Mouse (Mus musculus): ENCODE measurements around the gene Ust.
A peak's percentile ranks its signal among the peaks of the same experiment; 100 is the strongest.

Ust gene

GRCm38 (mm10) chr10:8428787-8429778 is 89.5 kb downstream of the Ust start:
- no peak for DNase-seq (ENCODE audit: low spot score in 2 of 2)

- DNase-seq (ENCODE audit: low spot score in 2 of 2), result peak; percentile 5 to 8
Observed at GRCm38 (mm10) chr10:8427671-8428364, 90.8 kb downstream of the Ust start.

- no peak for DNase-seq (ENCODE audit: low spot score in 2 of 2)
Observed at GRCm38 (mm10) chr10:8419496-8420009, 99.1 kb downstream of the Ust start.

GRCm38 (mm10) chr10:8415474-8415873 is 103.2 kb downstream of the Ust start:
- no peak for DNase-seq (ENCODE audit: low spot score in 2 of 2)

- DNase-seq (ENCODE audit: low spot score in 2 of 2), result peak in 1 of 2 experiments; percentile 11
Observed at GRCm38 (mm10) chr10:8415036-8415435, 103.6 kb downstream of the Ust start.

- no peak for DNase-seq (ENCODE audit: low spot score in 2 of 2)
Observed at GRCm38 (mm10) chr10:8405141-8405540, 113.5 kb downstream of the Ust start.

- no peak for DNase-seq (ENCODE audit: low spot score in 2 of 2)
Observed at GRCm38 (mm10) chr10:8392226-8392625, 126.4 kb downstream of the Ust start.

GRCm38 (mm10) chr10:8391264-8391748 is 127.3 kb downstream of the Ust start:
- DNase-seq (ENCODE audit: low spot score in 2 of 2), result peak; percentile 67 to 70

- DNase-seq (ENCODE audit: low spot score in 2 of 2), result no peak
Observed at GRCm38 (mm10) chr10:8388239-8388638, 130.4 kb downstream of the Ust start.

GRCm38 (mm10) chr10:8369894-8370500 is 148.6 kb downstream of the Ust start:
- DNase-seq (ENCODE audit: low spot score in 2 of 2), result no peak

GRCm38 (mm10) chr10:8365816-8366215 is 152.8 kb downstream of the Ust start:
- DNase-seq (ENCODE audit: low spot score in 2 of 2), result no peak

- no peak for DNase-seq (ENCODE audit: low spot score in 2 of 2)
Observed at GRCm38 (mm10) chr10:8364182-8364581, 154.4 kb downstream of the Ust start.

GRCm38 (mm10) chr10:8363281-8363680 is 155.3 kb downstream of the Ust start:
- DNase-seq (ENCODE audit: low spot score in 2 of 2), result no peak

- peak in 1 of 2 experiments; percentile 4 for DNase-seq (ENCODE audit: low spot score in 2 of 2)
Observed at GRCm38 (mm10) chr10:8358286-8359045, 160.2 kb downstream of the Ust start.

GRCm38 (mm10) chr10:8353534-8353933 is 165.1 kb downstream of the Ust start:
- peak in 1 of 2 experiments; percentile 6 for DNase-seq (ENCODE audit: low spot score in 2 of 2)

GRCm38 (mm10) chr10:8350626-8351025 is 168.0 kb downstream of the Ust start:
- no peak for DNase-seq (ENCODE audit: low spot score in 2 of 2)

GRCm38 (mm10) chr10:8347497-8347896 is 171.1 kb downstream of the Ust start:
- no peak for DNase-seq (ENCODE audit: low spot score in 2 of 2)

- no peak for DNase-seq (ENCODE audit: low spot score in 2 of 2)
Observed at GRCm38 (mm10) chr10:8342556-8342955, 176.1 kb downstream of the Ust start.

GRCm38 (mm10) chr10:8339645-8340428 is 178.8 kb downstream of the Ust start:
- DNase-seq (ENCODE audit: low spot score in 2 of 2), result no peak

- no peak for DNase-seq (ENCODE audit: low spot score in 2 of 2)
Observed at GRCm38 (mm10) chr10:8336601-8337000, 182.0 kb downstream of the Ust start.

Data from heart, adult 9 months (tissue).